Mouse (Mus musculus) forebrain, embryonic 13.5 days (tissue): ENCODE results near the gene Heatr5b. TPM values are rescaled to one million over a fixed set of nuclear protein-coding genes. Genes with fewer than 3 reads are reported as not detected.
"Not testable (repeated sequence)": the region's sequence is repeated elsewhere in the genome, so short reads cannot be mapped to it uniquely, and the experiment has no call there.

Source experiments
- ATAC-seq: fragments of 200-750 bp; cut with Nextera tagmentation; 2 replicates; pipeline ENCODE4 v1.8.0; 2017
- H3K27ac ChIP-seq: fragments of 300-500 bp; sonication (generic); 2 replicates; pipeline ENCODE4 v1.5.1; 2015; ENCODE audit warnings: inconsistent platforms, mild to moderate bottlenecking, moderate library complexity
- H3K27me3 ChIP-seq: fragments of 300-500 bp; sonication (generic); 2 replicates; pipeline ENCODE4 v1.6.1; 2015; ENCODE audit warnings: mild to moderate bottlenecking, inconsistent platforms
- H3K36me3 ChIP-seq: fragments of 300-500 bp; sonication (generic); 2 replicates; pipeline ENCODE4 v1.6.1; 2015; ENCODE audit warnings: mild to moderate bottlenecking, inconsistent platforms; ENCODE audit not compliant: poor library complexity, severe bottlenecking
- H3K4me1 ChIP-seq: fragments of 300-500 bp; sonication (generic); 2 replicates; pipeline ENCODE4 v1.6.1; 2015; ENCODE audit warnings: inconsistent platforms
- H3K4me2 ChIP-seq: fragments of 300-500 bp; sonication (generic); 2 replicates; pipeline ENCODE4 v1.6.1; 2015; ENCODE audit warnings: inconsistent platforms, mild to moderate bottlenecking, moderate library complexity
- H3K4me3 ChIP-seq: fragments of 300-500 bp; sonication (generic); 2 replicates; pipeline ENCODE4 v1.5.1; 2015; ENCODE audit warnings: mild to moderate bottlenecking, inconsistent platforms
- H3K9ac ChIP-seq: fragments of 300-500 bp; sonication (generic); 2 replicates; pipeline ENCODE4 v1.6.1; 2015; ENCODE audit warnings: mild to moderate bottlenecking, inconsistent platforms
- H3K9me3 ChIP-seq: fragments of 300-500 bp; sonication (generic); replicated peaks from 2 replicates; pipeline ENCODE4 v1.6.1; 2016; ENCODE audit warnings: inconsistent platforms
- WGBS: fragments of 180-500 bp; shearing (Covaris S2); methylation state at CpG from one replicate; pipeline ENCODE4 v1.1.7; 2015; 5-methylcytosine and 5-hydroxymethylcytosine counted together
- polyA plus RNA-seq: library from polyadenylated mRNA; unstranded; fragments of >200 nt; fragmentation: Nextera tagmentation; extraction: Ambion mirVana; gene quantifications from 2 replicates; pipeline ENCODE4 v1.2.1, GENCODE M21; 2015

The Heatr5b gene
- polyA plus RNA-seq, 1 experiment from 2014 or later, result 14.8 TPM

DNA sequence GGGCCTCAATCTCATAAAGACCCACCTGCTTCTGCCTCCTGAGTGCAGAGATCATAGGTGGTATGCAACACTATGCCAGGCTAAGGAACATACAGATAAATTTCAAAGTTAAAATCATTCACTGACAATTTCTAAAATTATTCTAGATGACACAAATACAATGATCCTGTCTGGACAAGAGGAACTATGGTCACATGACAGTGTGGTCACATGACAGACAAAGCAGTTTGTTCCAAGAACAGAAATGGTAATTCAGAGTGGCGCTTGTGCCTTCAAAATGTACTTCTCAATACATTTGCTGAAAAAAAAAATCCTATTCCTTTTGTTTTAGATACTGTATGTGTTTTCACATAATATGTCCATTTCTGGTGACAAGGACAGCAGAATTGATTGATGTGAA lies 37.9 kb downstream of the Heatr5b start:
- no peaks in the 10 kb centered on the region for H3K27me3 ChIP-seq
- no peaks in the 10 kb centered on the region for H3K4me1 ChIP-seq
- no peak for ATAC-seq
- H3K4me3 ChIP-seq, result no peak overlapping the region
- H3K36me3 ChIP-seq, result peaks cover 75% of the 10 kb centered on the region
- 90% methylated on average over 1 of the region's 1 CpGs for WGBS
- H3K4me2 ChIP-seq, result no peak overlapping the region
- H3K9me3 ChIP-seq, result no peaks in the 10 kb centered on the region
- H3K27ac ChIP-seq, result no peak overlapping the region
- H3K9ac ChIP-seq, result no peak overlapping the region

- H3K4me2 ChIP-seq, result no peak overlapping the region
- no peak overlapping the region for H3K4me3 ChIP-seq
- peaks cover 68% of the 10 kb centered on the region for H3K36me3 ChIP-seq
- no peaks in the 10 kb centered on the region for H3K9me3 ChIP-seq
- H3K9ac ChIP-seq, result no peak overlapping the region
- no peak for ATAC-seq
- 90% methylated on average over 5 of the region's 5 CpGs for WGBS
- no peak overlapping the region for H3K27ac ChIP-seq
- H3K27me3 ChIP-seq, result no peaks in the 10 kb centered on the region
- no peaks in the 10 kb centered on the region for H3K4me1 ChIP-seq
These were observed 40.8 kb downstream of the Heatr5b start for GRCm38 (mm10) chr17:78794390-78794789.

- no peak overlapping the region for H3K4me2 ChIP-seq
- no peak overlapping the region for H3K9ac ChIP-seq
- H3K27me3 ChIP-seq, result no peaks in the 10 kb centered on the region
- peaks cover 65% of the 10 kb centered on the region for H3K36me3 ChIP-seq
- H3K9me3 ChIP-seq, result no peaks in the 10 kb centered on the region
- WGBS, result 85% methylated on average over 3 of the region's 3 CpGs
- H3K27ac ChIP-seq, result no peak overlapping the region
- H3K4me1 ChIP-seq, result no peaks in the 10 kb centered on the region
- ATAC-seq, result no peak
- no peak overlapping the region for H3K4me3 ChIP-seq
These were observed 43.0 kb downstream of the Heatr5b start for GRCm38 (mm10) chr17:78792122-78792521.

DNA sequence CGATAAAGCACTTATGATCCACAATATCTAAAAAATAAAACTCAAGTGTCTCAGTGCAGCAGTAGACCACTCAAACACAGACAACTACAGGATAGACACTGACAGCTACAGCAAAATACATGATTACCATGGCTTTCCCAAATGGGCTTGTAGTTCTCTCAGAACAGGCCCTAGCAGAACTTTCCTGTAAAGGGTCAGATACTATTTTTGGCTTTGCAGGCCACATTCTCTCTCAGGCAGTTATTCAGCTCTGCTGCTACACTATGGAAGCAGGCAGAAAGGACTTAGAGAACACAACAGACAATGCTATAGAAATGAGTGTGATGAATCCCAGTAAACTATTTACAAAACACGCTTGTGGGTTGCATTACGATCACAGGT lies 43.5 kb downstream of the Heatr5b start:
- Histone ChIP-seq H3K36me3 (peaks cover 63% of the 10 kb centered on the region), H3K27ac (no peak overlapping the region), H3K27me3 (no peaks in the 10 kb centered on the region), H3K4me3 (no peak overlapping the region), H3K9me3 (no peaks in the 10 kb centered on the region), H3K4me2 (no peak overlapping the region), H3K4me1 (no peaks in the 10 kb centered on the region), H3K9ac (no peak overlapping the region)
- WGBS, result 88% methylated on average over 3 of the region's 3 CpGs
- ATAC-seq, result no peak

GRCm38 (mm10) chr17:78791068-78791689 lies 44.0 kb downstream of the Heatr5b start:
- Histone ChIP-seq H3K4me1 (no peaks in the 10 kb centered on the region), H3K4me3 (no peak overlapping the region), H3K4me2 (no peak overlapping the region), H3K27ac (no peak overlapping the region), H3K9me3 (no peaks in the 10 kb centered on the region), H3K9ac (no peak overlapping the region), H3K27me3 (no peaks in the 10 kb centered on the region), H3K36me3 (peaks cover 58% of the 10 kb centered on the region)
- 81% methylated on average over 7 of the region's 7 CpGs for WGBS
- no peak for ATAC-seq

DNA sequence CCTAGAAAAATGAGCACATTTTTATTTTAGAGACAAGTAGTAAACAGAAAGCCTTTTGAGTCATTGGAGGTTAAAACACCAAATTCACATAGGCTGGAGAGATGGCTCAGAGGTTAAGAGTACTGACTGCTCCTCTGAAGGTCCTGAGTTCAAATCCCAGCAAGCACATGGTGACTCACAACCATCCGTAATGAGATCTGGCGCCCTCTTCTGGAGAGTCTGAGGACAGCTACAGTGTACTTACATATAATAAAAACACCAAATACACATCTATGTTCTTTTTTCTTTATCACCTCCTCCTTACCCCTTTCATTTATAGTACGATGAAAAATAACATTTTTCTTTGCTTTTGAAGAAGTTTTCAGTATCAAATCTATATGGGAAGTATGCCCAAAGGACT lies 46.9 kb downstream of the Heatr5b start:
- peaks cover 43% of the 10 kb centered on the region for H3K36me3 ChIP-seq
- H3K27me3 ChIP-seq, H3K27ac ChIP-seq, H3K4me3 ChIP-seq, H3K4me1 ChIP-seq, ATAC-seq, H3K9ac ChIP-seq, H3K4me2 ChIP-seq, H3K9me3 ChIP-seq: not testable (repeated sequence)
- 77% methylated on average over 3 of the region's 3 CpGs for WGBS

DNA sequence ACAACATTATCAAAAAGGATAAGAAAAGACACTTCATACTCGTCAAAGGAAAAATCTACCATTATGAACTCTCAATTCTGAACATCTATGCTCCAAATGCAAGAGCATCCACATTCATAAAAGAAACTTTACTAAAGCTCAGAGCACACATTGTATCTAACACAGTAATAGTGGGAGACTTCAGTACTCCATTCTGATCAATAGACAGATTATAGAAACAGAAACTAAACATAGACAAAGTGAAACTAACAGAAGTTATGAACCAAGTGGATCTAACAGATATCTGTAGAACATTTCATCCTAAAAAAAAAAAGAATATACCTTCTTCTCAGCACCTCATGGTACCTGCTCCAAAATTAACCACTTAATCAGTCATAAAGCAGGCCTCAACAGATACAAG lies 56.4 kb downstream of the Heatr5b start:
- Histone ChIP-seq H3K9ac (no peak overlapping the region), H3K4me1 (no peaks in the 10 kb centered on the region), H3K36me3 (peaks cover 34% of the 10 kb centered on the region), H3K27ac (no peak overlapping the region), H3K9me3 (no peaks in the 10 kb centered on the region), H3K4me3 (no peak overlapping the region), H3K27me3 (no peaks in the 10 kb centered on the region), H3K4me2 (no peak overlapping the region)
- no peak for ATAC-seq
- 89% methylated on average over 1 of the region's 1 CpGs for WGBS

DNA sequence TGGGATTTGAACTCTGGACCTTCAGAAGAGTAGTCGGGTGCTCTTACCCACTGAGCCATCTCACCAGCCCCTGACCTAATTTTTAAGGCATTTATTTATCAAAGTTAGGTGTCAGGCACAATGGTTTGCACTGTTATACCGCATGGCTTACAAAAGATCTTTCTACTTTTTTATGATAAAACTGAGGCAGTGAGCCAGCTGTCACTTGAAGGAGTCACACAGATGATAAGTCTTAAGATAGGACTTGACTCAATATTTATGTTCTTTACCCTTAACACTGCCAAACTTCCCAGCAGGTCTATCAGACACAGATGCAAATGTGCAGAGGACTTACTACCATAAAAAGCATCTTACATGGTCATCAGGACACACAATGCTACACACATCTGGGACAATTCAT lies 62.8 kb downstream of the Heatr5b start:
- H3K4me1 ChIP-seq, result no peaks in the 10 kb centered on the region
- no peak for ATAC-seq
- 89% methylated on average over 2 of the region's 2 CpGs for WGBS
- H3K4me3 ChIP-seq, result no peak overlapping the region
- no peaks in the 10 kb centered on the region for H3K27me3 ChIP-seq
- no peak overlapping the region for H3K4me2 ChIP-seq
- H3K36me3 ChIP-seq, result peaks cover 42% of the 10 kb centered on the region
- no peaks in the 10 kb centered on the region for H3K9me3 ChIP-seq
- H3K27ac ChIP-seq, result no peak overlapping the region
- no peak overlapping the region for H3K9ac ChIP-seq

DNA sequence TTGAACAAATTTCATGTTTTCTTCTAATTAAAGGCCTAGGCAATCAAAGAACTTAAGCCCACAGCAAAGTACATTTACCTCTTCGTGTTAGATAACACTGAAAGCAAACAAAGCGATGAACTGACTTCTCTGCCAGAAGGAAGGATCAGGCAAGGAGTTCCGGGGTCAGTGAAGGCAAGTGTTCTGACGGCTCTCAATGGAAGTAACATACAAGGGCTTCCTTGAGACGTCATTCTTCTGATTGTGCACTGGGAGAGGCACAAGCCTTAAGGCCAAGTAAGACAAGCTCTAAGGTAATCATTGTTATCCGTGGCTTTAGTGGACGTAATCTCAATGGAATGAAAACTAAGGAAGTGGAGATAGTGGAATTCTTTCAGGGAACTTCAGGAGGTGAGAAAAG lies 64.2 kb downstream of the Heatr5b start:
- Histone ChIP-seq H3K27me3 (no peaks in the 10 kb centered on the region), H3K9ac (no peak overlapping the region), H3K4me3 (no peak overlapping the region), H3K4me2 (no peak overlapping the region), H3K9me3 (no peaks in the 10 kb centered on the region), H3K27ac (no peak overlapping the region), H3K36me3 (peaks cover 46% of the 10 kb centered on the region), H3K4me1 (no peaks in the 10 kb centered on the region)
- 81% methylated on average over 7 of the region's 7 CpGs for WGBS
- no peak for ATAC-seq

DNA sequence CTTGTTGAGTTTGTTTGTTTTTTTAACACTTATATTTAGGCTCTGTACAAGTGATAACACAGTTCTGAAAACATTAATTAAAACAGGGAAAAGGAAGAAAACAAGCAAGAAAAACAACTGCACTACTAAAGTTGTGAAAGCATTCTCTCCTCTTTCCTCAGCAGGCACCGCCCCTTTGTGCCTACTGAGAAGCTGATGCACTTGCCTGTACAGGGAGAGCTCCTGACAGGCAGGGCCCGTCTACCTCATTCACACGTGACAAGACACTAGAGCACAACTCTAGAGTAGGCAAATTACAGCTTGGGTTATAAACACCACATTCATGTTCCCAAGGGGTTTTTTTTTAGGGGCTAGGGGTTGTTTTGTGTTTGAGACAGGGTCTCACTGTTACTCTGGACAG lies 65.8 kb downstream of the Heatr5b start:
- Histone ChIP-seq H3K4me2 (no peak overlapping the region), H3K4me3 (no peak overlapping the region), H3K9ac (no peak overlapping the region), H3K36me3 (peaks cover 62% of the 10 kb centered on the region), H3K9me3 (no peaks in the 10 kb centered on the region), H3K4me1 (no peaks in the 10 kb centered on the region), H3K27me3 (no peaks in the 10 kb centered on the region), H3K27ac (no peak overlapping the region)
- no peak for ATAC-seq
- 81% methylated on average over 3 of the region's 3 CpGs for WGBS

GRCm38 (mm10) chr17:78768937-78769336 lies 66.2 kb downstream of the Heatr5b start:
- Histone ChIP-seq H3K27me3 (no peaks in the 10 kb centered on the region), H3K27ac (no peak overlapping the region), H3K4me2 (no peak overlapping the region), H3K9ac (no peak overlapping the region), H3K9me3 (no peaks in the 10 kb centered on the region), H3K4me3 (no peak overlapping the region), H3K36me3 (peaks cover 66% of the 10 kb centered on the region), H3K4me1 (no peaks in the 10 kb centered on the region)
- no peak for ATAC-seq
- 84% methylated on average over 2 of the region's 2 CpGs for WGBS

DNA sequence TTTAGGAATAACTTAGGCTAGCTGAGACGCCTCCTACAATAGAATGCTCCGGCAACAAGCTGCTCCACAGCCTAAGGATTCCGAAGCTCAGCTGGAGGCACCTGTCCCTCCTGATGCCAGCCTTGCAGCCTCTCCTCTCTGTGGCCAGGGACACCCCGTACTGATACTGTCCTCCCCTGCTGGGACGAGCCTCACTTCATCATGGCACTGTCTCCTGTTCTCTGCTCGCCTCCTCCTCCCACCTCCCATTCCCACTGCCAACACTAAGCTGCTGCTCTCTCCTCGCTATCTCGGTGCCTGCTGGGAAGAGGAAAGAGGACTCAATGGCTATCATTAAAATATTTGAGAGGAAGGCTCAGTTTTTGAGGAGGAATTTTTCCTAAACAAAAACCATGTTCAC lies 67.6 kb downstream of the Heatr5b start:
- H3K9me3 ChIP-seq, result no peaks in the 10 kb centered on the region
- ATAC-seq, result no peak
- WGBS, result 77% methylated on average over 8 of the region's 8 CpGs
- H3K36me3 ChIP-seq, result peaks cover 66% of the 10 kb centered on the region
- no peak overlapping the region for H3K9ac ChIP-seq
- H3K4me2 ChIP-seq, result no peak overlapping the region
- no peak overlapping the region for H3K27ac ChIP-seq
- H3K27me3 ChIP-seq, result no peaks in the 10 kb centered on the region
- no peak overlapping the region for H3K4me3 ChIP-seq
- H3K4me1 ChIP-seq, result no peaks in the 10 kb centered on the region

GRCm38 (mm10) chr17:78766084-78766483 lies 69.1 kb downstream of the Heatr5b start:
- peaks cover 70% of the 10 kb centered on the region for H3K36me3 ChIP-seq
- H3K27me3 ChIP-seq, result no peaks in the 10 kb centered on the region
- no peak overlapping the region for H3K9ac ChIP-seq
- no peaks in the 10 kb centered on the region for H3K9me3 ChIP-seq
- no peak overlapping the region for H3K4me2 ChIP-seq
- H3K4me1 ChIP-seq, result no peaks in the 10 kb centered on the region
- no peak overlapping the region for H3K27ac ChIP-seq
- no peak for ATAC-seq
- WGBS, result 88% methylated on average over 7 of the region's 7 CpGs
- no peak overlapping the region for H3K4me3 ChIP-seq
